Mouse (Mus musculus) liver, postnatal 0 days (tissue): Measurements from ENCODE around the gene Glrp1. TPM values are rescaled to one million over a fixed set of nuclear protein-coding genes. Genes with fewer than 3 reads are reported as not detected.

Source experiments
- ATAC-seq: fragments of 200-750 bp; cut with Nextera tagmentation; 2 replicates; pipeline ENCODE4 v1.8.0; 2017; ENCODE audit warnings: mild to moderate bottlenecking, moderate library complexity
- DNase-seq: peaks from one replicate; pipeline ENCODE4 v3.0.0-alpha.2; 2016
- H3K27ac ChIP-seq: fragments of 300-500 bp; sonication (generic); 2 replicates; pipeline ENCODE4 v1.5.1; 2014; ENCODE audit warnings: antibody characterized with exemption, moderate library complexity, mild to moderate bottlenecking, low read depth
- H3K27me3 ChIP-seq: fragments of 300-500 bp; sonication (generic); 2 replicates; pipeline ENCODE4 v1.6.1; 2014; ENCODE audit warnings: low read length, control low read depth, mixed read lengths; ENCODE audit not compliant: insufficient read depth
- H3K36me3 ChIP-seq: fragments of 300-500 bp; sonication (generic); replicated peaks from 2 replicates; pipeline ENCODE4 v1.6.1; 2014; ENCODE audit warnings: mild to moderate bottlenecking, control low read depth, low read length, moderate library complexity, mixed read lengths; ENCODE audit not compliant: insufficient read depth
- H3K4me1 ChIP-seq: fragments of 300-500 bp; sonication (generic); 2 replicates; pipeline ENCODE4 v1.6.1; 2014; ENCODE audit warnings: antibody characterized with exemption, mild to moderate bottlenecking, control low read depth; ENCODE audit not compliant: insufficient read depth
- H3K4me2 ChIP-seq: fragments of 300-500 bp; sonication (generic); 2 replicates; pipeline ENCODE4 v1.6.1; 2014; ENCODE audit warnings: low read depth, mild to moderate bottlenecking, low read length, moderate library complexity, mixed read lengths
- H3K4me3 ChIP-seq: fragments of 300-500 bp; sonication (generic); 2 replicates; pipeline ENCODE4 v1.5.1; 2014; ENCODE audit warnings: low read depth, low read length
- H3K9ac ChIP-seq: fragments of 300-500 bp; sonication (generic); replicated peaks from 2 replicates; pipeline ENCODE4 v1.6.1; 2014; ENCODE audit warnings: mild to moderate bottlenecking, moderate library complexity
- H3K9me3 ChIP-seq: fragments of 300-500 bp; sonication (generic); 2 replicates; pipeline ENCODE4 v1.6.1; 2016; ENCODE audit warnings: mild to moderate bottlenecking, control low read depth, low read length, mixed read lengths
- CTCF ChIP-seq: sonication (generic); IDR thresholded peaks from 2 replicates; pipeline ENCODE4 v1.5.1; 2016; ENCODE audit warnings: antibody characterized with exemption, low read depth
- EP300 ChIP-seq: IDR thresholded peaks from 2 replicates; pipeline ENCODE4 v1.6.1; 2016; ENCODE audit warnings: antibody characterized with exemption, low read depth, mild to moderate bottlenecking
- WGBS: fragments of 180-500 bp; shearing (Covaris S2); extraction: QIAGEN DNeasy Blood & Tissue Kit; methylation state at CpG from one replicate; pipeline ENCODE4 v1.1.7; 2014; ENCODE audit not compliant: insufficient replicate concordance; 5-methylcytosine and 5-hydroxymethylcytosine counted together
- polyA plus RNA-seq: library from polyadenylated mRNA; unstranded; fragments of >200 nt; fragmentation: Nextera tagmentation; extraction: Ambion mirVana; gene quantifications from 2 replicates; pipeline ENCODE4 v1.2.1, GENCODE M21; 2015

Gene Glrp1
- polyA plus RNA-seq, 1 experiment from 2014 or later = 0.11 TPM

DNA sequence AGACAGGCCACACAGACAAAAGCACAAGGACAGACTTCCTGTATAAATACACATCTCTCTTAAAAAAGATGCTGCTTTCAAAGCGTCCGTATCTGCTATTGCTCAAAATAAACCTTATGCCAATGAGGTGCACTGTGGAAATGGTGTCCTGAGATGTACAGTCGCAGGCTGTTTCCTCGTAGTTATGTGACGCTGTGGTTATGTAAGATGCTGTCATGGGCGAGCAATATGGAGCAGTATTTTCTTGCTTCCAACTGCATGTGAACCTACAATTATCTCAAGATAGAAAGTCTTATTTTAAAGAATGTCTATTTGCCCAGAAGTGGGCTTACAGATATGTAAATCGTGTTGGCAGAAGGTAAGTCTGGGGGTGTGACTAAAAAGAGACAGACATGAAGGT lies 37.3 kb upstream of the Glrp1 start:
- Histone ChIP-seq H3K36me3 (no peaks in the 10 kb centered on the region), H3K4me2 (no peak overlapping the region), H3K27ac (no peak overlapping the region), H3K27me3 (no peaks in the 10 kb centered on the region), H3K4me1 (peaks cover 3% of the 10 kb centered on the region), H3K9ac (no peak overlapping the region), H3K9me3 (no peaks in the 10 kb centered on the region), H3K4me3 (no peak overlapping the region)
- WGBS = 67% methylated on average over 7 of the region's 7 CpGs
- TF ChIP-seq EP300 (no peak), CTCF (no peak)
- DNase-seq (no peak), ATAC-seq (no peak)

DNA sequence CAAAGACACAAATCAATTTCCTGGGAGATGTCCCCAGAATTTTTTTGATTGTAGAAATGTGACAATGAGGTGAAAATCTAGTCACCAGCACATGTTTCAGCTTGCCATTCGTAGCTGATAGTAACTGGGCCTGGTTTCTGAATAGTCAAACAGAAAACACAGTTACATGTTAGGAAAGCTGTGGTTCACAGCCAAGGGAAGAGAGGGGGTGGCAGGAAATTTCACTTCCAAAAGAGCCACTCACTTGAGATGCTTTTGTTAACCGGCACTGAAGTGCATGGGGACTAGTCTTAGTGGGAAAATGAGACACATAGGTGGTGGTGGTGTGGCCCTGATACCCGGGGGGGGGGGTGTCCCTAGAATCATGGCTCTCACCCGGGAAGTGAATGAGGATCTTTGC lies 33.7 kb upstream of the Glrp1 start:
- no peaks in the 10 kb centered on the region for H3K36me3 ChIP-seq
- H3K4me1 ChIP-seq = no peaks in the 10 kb centered on the region
- TF ChIP-seq CTCF (no peak), EP300 (no peak)
- 69% methylated on average over 4 of the region's 4 CpGs for WGBS
- ATAC-seq = no peak
- no peaks in the 10 kb centered on the region for H3K27me3 ChIP-seq
- no peak overlapping the region for H3K27ac ChIP-seq
- H3K9me3 ChIP-seq = no peaks in the 10 kb centered on the region
- no peak overlapping the region for H3K4me2 ChIP-seq
- no peak overlapping the region for H3K4me3 ChIP-seq
- no peak overlapping the region for H3K9ac ChIP-seq
- DNase-seq = no peak

DNA sequence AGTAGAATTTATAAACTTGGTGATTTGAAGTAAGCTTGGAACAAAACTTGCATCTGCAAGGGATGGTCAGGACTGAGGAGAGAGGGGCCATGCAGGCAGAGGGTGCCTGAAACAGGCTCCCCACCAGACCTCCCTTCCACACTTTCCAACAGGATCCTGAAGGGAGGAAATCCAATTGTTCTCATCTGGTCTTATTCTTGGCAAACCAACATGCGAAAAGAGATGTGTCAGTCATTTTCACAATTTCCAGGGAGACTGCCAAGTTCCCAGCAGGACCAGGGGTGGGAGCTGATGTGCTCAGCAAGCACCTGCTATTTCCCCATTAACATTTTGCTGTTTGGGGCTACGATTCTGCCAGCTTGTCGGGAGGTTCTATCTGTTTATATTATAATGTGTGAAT lies 30.0 kb upstream of the Glrp1 start:
- WGBS = 67% methylated on average over 3 of the region's 3 CpGs
- H3K9me3 ChIP-seq = no peaks in the 10 kb centered on the region
- no peak overlapping the region for H3K4me3 ChIP-seq
- no peak overlapping the region for H3K27ac ChIP-seq
- H3K4me2 ChIP-seq = no peak overlapping the region
- H3K36me3 ChIP-seq = no peaks in the 10 kb centered on the region
- H3K9ac ChIP-seq = no peak overlapping the region
- no peak for TF ChIP-seq CTCF
- TF ChIP-seq EP300 = no peak
- DNase-seq (no peak), ATAC-seq (no peak)
- no peaks in the 10 kb centered on the region for H3K4me1 ChIP-seq
- no peaks in the 10 kb centered on the region for H3K27me3 ChIP-seq

DNA sequence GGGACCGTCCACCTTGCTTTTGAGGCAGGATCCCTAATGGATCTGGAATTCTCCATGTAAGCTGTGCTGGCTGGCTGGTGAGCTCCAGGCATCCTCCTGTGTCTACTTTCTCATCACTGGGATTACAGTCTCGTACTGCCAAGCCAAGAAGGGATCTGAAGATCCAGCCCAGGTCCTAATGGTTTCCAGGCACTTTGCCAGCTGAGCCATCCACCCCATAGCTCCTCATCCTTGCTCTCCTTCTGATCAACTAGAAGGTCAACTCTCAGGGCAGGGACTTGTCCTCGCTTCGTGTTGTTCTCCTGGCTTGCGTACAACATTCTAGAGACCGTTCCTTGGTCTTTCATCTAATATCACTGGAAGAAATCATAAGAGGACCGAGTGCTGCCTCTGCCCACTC lies 29.4 kb upstream of the Glrp1 start:
- H3K4me2 ChIP-seq = no peak overlapping the region
- ATAC-seq (no peak), DNase-seq (no peak)
- H3K27me3 ChIP-seq = no peaks in the 10 kb centered on the region
- H3K9ac ChIP-seq = no peak overlapping the region
- H3K9me3 ChIP-seq = no peaks in the 10 kb centered on the region
- no peak overlapping the region for H3K4me3 ChIP-seq
- TF ChIP-seq CTCF (no peak), EP300 (no peak)
- no peaks in the 10 kb centered on the region for H3K36me3 ChIP-seq
- 76% methylated on average over 7 of the region's 7 CpGs for WGBS
- H3K4me1 ChIP-seq = no peaks in the 10 kb centered on the region
- H3K27ac ChIP-seq = no peak overlapping the region

DNA sequence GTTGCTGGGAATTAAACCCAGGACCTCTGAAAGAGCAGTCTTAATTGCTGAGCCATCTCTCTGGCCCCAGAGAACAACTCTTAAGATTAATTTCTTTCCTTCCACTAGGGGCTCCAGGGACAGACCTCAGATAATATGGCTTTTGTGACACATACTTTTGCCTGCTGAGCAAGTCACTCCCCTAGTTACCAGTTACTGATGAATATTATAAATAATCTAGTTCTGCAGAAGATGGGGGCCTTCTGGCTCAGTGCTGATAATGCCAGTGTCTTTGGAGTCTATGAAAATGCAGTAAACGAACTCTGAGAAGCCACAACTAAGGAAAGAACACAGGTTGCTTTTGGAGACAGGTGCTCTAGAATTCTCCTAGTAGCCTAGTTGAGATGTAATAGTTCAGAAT lies 26.4 kb upstream of the Glrp1 start:
- ATAC-seq (no peak), DNase-seq (no peak)
- no peak overlapping the region for H3K9ac ChIP-seq
- no peaks in the 10 kb centered on the region for H3K4me1 ChIP-seq
- H3K9me3 ChIP-seq = no peaks in the 10 kb centered on the region
- H3K27ac ChIP-seq = no peak overlapping the region
- TF ChIP-seq CTCF (no peak), EP300 (peak; percentile 43)
- WGBS = 61% methylated on average over 1 of the region's 1 CpGs
- H3K4me2 ChIP-seq = no peak overlapping the region
- no peaks in the 10 kb centered on the region for H3K27me3 ChIP-seq
- H3K4me3 ChIP-seq = no peak overlapping the region
- no peaks in the 10 kb centered on the region for H3K36me3 ChIP-seq

DNA sequence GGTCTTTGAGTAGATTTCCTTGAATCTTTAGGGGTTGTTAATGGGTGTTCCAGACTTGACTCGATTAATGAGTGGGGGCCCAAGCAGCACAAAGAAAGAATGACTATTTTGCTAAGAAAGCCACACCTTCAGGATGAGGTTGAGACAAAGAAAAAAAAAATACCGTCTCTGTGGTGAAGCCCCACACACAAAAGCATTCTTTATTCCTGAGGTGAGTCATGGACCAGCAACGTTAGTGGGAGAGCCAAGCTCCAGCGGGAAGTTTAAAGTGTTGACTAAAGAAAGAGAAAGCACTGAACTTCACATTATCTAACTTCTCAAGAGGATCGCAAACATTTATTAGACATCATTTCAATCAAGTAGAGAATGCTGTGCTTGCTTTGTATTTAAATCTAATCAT lies 24.2 kb upstream of the Glrp1 start:
- H3K36me3 ChIP-seq = no peaks in the 10 kb centered on the region
- DNase-seq (no peak), ATAC-seq (no peak)
- no peaks in the 10 kb centered on the region for H3K27me3 ChIP-seq
- no peak overlapping the region for H3K4me2 ChIP-seq
- no peak overlapping the region for H3K9ac ChIP-seq
- WGBS = 59% methylated on average over 5 of the region's 5 CpGs
- no peak overlapping the region for H3K4me3 ChIP-seq
- no peaks in the 10 kb centered on the region for H3K4me1 ChIP-seq
- TF ChIP-seq EP300 (no peak), CTCF (no peak)
- no peaks in the 10 kb centered on the region for H3K9me3 ChIP-seq
- no peak overlapping the region for H3K27ac ChIP-seq

GRCm38 (mm10) chr1:88526161-88526560 lies 16.3 kb upstream of the Glrp1 start:
- TF ChIP-seq CTCF (no peak), EP300 (no peak)
- H3K27ac ChIP-seq = no peak overlapping the region
- no peaks in the 10 kb centered on the region for H3K36me3 ChIP-seq
- no peak overlapping the region for H3K4me3 ChIP-seq
- no peak overlapping the region for H3K4me2 ChIP-seq
- ATAC-seq (no peak), DNase-seq (no peak)
- no peaks in the 10 kb centered on the region for H3K27me3 ChIP-seq
- 78% methylated on average over 6 of the region's 6 CpGs for WGBS
- no peak overlapping the region for H3K9ac ChIP-seq
- no peaks in the 10 kb centered on the region for H3K4me1 ChIP-seq
- no peaks in the 10 kb centered on the region for H3K9me3 ChIP-seq
